8 mouse cellular contexts compared by ENCODE assay signal in the genomic region with DNA sequence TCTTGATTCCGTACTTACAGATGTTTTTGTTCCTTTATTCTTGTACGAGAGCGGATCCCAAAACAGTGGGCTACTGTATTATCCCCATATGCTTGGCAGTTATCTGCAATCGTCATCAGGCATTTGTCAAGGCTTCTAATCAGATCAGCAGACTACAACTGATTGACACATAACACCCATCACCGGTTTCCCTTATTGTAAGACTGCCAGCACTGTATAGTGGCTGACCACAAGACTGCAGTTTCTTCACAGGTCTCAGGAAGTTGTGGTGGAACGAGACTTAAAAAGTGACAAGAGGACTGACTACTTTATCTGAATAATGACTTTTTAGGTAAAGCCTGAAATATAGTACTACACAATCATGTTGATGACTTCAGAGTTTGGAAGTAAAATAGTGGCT. TPM values are rescaled to one million over a fixed set of nuclear protein-coding genes. Genes with fewer than 3 reads are reported as not detected.
A peak's percentile ranks its signal among the peaks of the same experiment; 100 is the strongest.
DNase-seq lines count a peak whose midpoint lies in the region; ATAC-seq lines count a peak whose summit lies in the region.

No protein-coding gene starts in this region.

- no peaks in the 10 kb centered on the region for H3K9me3 ChIP-seq in kidney, embryonic 15.5 days (replicated peaks)
- no peaks in the 10 kb centered on the region for H3K9me3 ChIP-seq in hindbrain, embryonic 15.5 days
- H3K9me3 ChIP-seq in midbrain, embryonic 12.5 days = no peaks in the 10 kb centered on the region

- peak overlapping the region; percentile 78 for H3K4me2 ChIP-seq in kidney, embryonic 15.5 days
- peak overlapping the region; percentile 84; the same call in 1 of the 2 replicates for H3K4me2 ChIP-seq in hindbrain, embryonic 15.5 days
- H3K4me2 ChIP-seq in midbrain, embryonic 12.5 days (replicated peaks) = peak overlapping the region; percentile 84

- peaks cover 25% of the 10 kb centered on the region for H3K4me1 ChIP-seq in kidney, embryonic 15.5 days
- peaks cover 30% of the 10 kb centered on the region for H3K4me1 ChIP-seq in hindbrain, embryonic 15.5 days (replicated peaks)
- H3K4me1 ChIP-seq in midbrain, embryonic 12.5 days = peaks cover 24% of the 10 kb centered on the region

- ATAC-seq in kidney, embryonic 15.5 days (replicated peaks; ENCODE audit: low FRiP score) = no peak
- ATAC-seq in hindbrain, embryonic 15.5 days (ENCODE audit: low FRiP score, low read depth) = no peak
- ATAC-seq in midbrain, embryonic 12.5 days (ENCODE audit: low FRiP score, low read depth) = no peak

- 59% methylated on average over 6 of the region's 6 CpGs for WGBS in kidney, embryonic 15.5 days
- WGBS in hindbrain, embryonic 15.5 days = 60% methylated on average over 6 of the region's 6 CpGs
- 68% methylated on average over 6 of the region's 6 CpGs for WGBS in midbrain, embryonic 12.5 days

- peaks cover 33% of the 10 kb centered on the region for H3K36me3 ChIP-seq in kidney, embryonic 15.5 days
- peaks cover 3% of the 10 kb centered on the region; the same call in 1 of the 2 replicates for H3K36me3 ChIP-seq in hindbrain, embryonic 15.5 days
- peaks cover 17% of the 10 kb centered on the region for H3K36me3 ChIP-seq in midbrain, embryonic 12.5 days

- no peak for DNase-seq in kidney, adult 18-20 months
- DNase-seq in R1 (ENCODE audit: low read depth, low spot score) = peak; percentile 57
- DNase-seq in urinary bladder, postnatal 25 days (ENCODE audit: low spot score) = no peak
- no peak for DNase-seq in right cerebral cortex, postnatal 4 days
- DNase-seq in kidney, postnatal 36 days = no peak

- H3K27ac ChIP-seq in kidney, embryonic 15.5 days = no peak overlapping the region
- H3K27ac ChIP-seq in hindbrain, embryonic 15.5 days (replicated peaks) = no peak overlapping the region
- no peak overlapping the region for H3K27ac ChIP-seq in midbrain, embryonic 12.5 days (replicated peaks)

- H3K9ac ChIP-seq in kidney, embryonic 15.5 days = no peak overlapping the region
- no peak overlapping the region for H3K9ac ChIP-seq in hindbrain, embryonic 15.5 days
- H3K9ac ChIP-seq in midbrain, embryonic 12.5 days (replicated peaks) = no peak overlapping the region

- H3K4me3 ChIP-seq in kidney, embryonic 15.5 days (replicated peaks) = peak overlapping the region; percentile 83; the same call in 1 of the 2 replicates
- peak overlapping the region; percentile 75; the same call in 1 of the 2 replicates for H3K4me3 ChIP-seq in hindbrain, embryonic 15.5 days
- H3K4me3 ChIP-seq in midbrain, embryonic 12.5 days = peak overlapping the region; percentile 86; the same call in 1 of the 2 replicates

- H3K27me3 ChIP-seq in kidney, embryonic 15.5 days = no peaks in the 10 kb centered on the region
- H3K27me3 ChIP-seq in hindbrain, embryonic 15.5 days = no peaks in the 10 kb centered on the region
- no peaks in the 10 kb centered on the region for H3K27me3 ChIP-seq in midbrain, embryonic 12.5 days

RNA-seq across cellular contexts. Expression of gene Tmem251, which starts 1.3 kb away (rescaled TPM):
- 10.0 and 10.8 TPM in 2 replicates for polyA plus RNA-seq in kidney, embryonic 15.5 days (2015; fragmentation: Nextera tagmentation; extraction: Ambion mirVana)
- polyA plus RNA-seq in hindbrain, embryonic 15.5 days (2015; fragmentation: Nextera tagmentation; extraction: Ambion mirVana) = 10.4 and 11.3 TPM in 2 replicates
- polyA plus RNA-seq in midbrain, embryonic 12.5 days (2016; fragmentation: Nextera tagmentation; extraction: Ambion mirVana) = 12.6 TPM in 2 replicates

RNA-seq across cellular contexts. Expression of gene Moap1, which starts 1.4 kb away (rescaled TPM):
- 24.5 and 25.4 TPM in 2 replicates for polyA plus RNA-seq in kidney, embryonic 15.5 days (2015; fragmentation: Nextera tagmentation; extraction: Ambion mirVana)
- 63.3 and 68.4 TPM in 2 replicates for polyA plus RNA-seq in hindbrain, embryonic 15.5 days (2015; fragmentation: Nextera tagmentation; extraction: Ambion mirVana)
- polyA plus RNA-seq in midbrain, embryonic 12.5 days (2016; fragmentation: Nextera tagmentation; extraction: Ambion mirVana) = 36.8 and 41.6 TPM in 2 replicates

RNA-seq across cellular contexts. Expression of gene Gm28051, which starts 12.7 kb away (rescaled TPM):
- not detected in 2 replicates for polyA plus RNA-seq in kidney, embryonic 15.5 days (2015; fragmentation: Nextera tagmentation; extraction: Ambion mirVana)
- polyA plus RNA-seq in hindbrain, embryonic 15.5 days (2015; fragmentation: Nextera tagmentation; extraction: Ambion mirVana) = not detected in 2 replicates
- polyA plus RNA-seq in midbrain, embryonic 12.5 days (2016; fragmentation: Nextera tagmentation; extraction: Ambion mirVana) = not detected in 2 replicates

RNA-seq across cellular contexts. Expression of gene Gon7, which starts 12.8 kb away (rescaled TPM):
- 33.7 and 38.7 TPM in 2 replicates for polyA plus RNA-seq in kidney, embryonic 15.5 days (2015; fragmentation: Nextera tagmentation; extraction: Ambion mirVana)
- polyA plus RNA-seq in hindbrain, embryonic 15.5 days (2015; fragmentation: Nextera tagmentation; extraction: Ambion mirVana) = 42.8 and 45.0 TPM in 2 replicates
- 46.0 and 48.2 TPM in 2 replicates for polyA plus RNA-seq in midbrain, embryonic 12.5 days (2016; fragmentation: Nextera tagmentation; extraction: Ambion mirVana)

RNA-seq across cellular contexts. Expression of gene Ubr7, which starts 12.9 kb away (rescaled TPM):
- polyA plus RNA-seq in kidney, embryonic 15.5 days (2015; fragmentation: Nextera tagmentation; extraction: Ambion mirVana) = 42.4 and 44.5 TPM in 2 replicates
- 35.8 and 36.3 TPM in 2 replicates for polyA plus RNA-seq in hindbrain, embryonic 15.5 days (2015; fragmentation: Nextera tagmentation; extraction: Ambion mirVana)
- 54.1 and 56.0 TPM in 2 replicates for polyA plus RNA-seq in midbrain, embryonic 12.5 days (2016; fragmentation: Nextera tagmentation; extraction: Ambion mirVana)
